Mouse (Mus musculus): ENCODE results near the gene Gpr27. TPM values are rescaled to one million over a fixed set of nuclear protein-coding genes. Genes with fewer than 3 reads are reported as not detected.

The Gpr27 gene
- polyA plus RNA-seq (2017; shearing (Covaris generic)), result not detected

GRCm38 (mm10) chr6:99692206-99692915 lies at the start of gene Gpr27:
Gene Gpr27, plus strand, starts transcription at chr6:99692679.

DNA sequence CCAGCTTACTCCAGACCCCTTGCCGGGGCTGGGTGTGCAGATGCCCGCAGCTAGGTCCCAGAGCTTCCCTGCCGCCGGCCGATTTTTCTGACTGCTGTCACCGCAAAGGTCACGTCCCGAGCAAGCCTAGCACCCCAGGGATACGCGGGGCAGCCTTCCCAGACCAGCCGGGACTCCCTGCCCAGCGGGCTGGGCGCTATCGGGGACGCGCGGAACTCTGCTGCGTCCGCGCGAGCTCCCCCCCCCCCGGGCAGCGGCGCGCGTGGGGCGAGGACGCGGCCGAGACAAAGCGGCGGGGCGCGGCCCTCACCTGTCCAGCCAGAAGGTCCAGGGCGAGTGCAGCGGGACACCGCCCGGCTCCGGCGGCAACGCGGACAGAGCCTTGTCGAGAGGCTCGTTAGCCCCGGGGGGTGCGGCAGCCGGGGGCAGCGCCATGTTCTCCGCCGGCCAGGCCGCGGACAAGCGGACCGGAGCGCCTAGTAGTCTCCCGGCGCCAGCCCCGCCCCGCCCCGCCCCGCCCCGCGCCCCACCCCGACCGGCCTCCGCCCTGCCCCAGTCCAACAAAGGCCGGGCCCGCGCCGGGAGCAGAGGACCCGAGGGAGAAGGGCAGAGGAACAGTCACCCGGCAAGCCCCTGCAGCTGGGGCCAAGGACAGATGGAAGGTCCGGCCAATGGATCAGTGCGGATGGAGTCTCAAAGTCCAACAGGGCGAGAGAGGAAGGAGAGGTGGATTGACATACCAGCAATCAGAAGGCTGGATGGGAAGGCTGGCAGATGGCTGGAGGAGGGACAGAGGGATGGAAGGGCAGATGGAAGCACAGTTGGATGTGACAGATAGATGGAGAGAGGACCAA lies 25.9 kb upstream of the Gpr27 start, which contains the start of the genes Eif4e3 and Gm20696:
Eif4e3 (minus strand) TSS at position 454 of the 854 bp plus-strand sequence.
Gm20696 (minus strand) TSS at position 480 of the 854 bp plus-strand sequence.

DNA sequence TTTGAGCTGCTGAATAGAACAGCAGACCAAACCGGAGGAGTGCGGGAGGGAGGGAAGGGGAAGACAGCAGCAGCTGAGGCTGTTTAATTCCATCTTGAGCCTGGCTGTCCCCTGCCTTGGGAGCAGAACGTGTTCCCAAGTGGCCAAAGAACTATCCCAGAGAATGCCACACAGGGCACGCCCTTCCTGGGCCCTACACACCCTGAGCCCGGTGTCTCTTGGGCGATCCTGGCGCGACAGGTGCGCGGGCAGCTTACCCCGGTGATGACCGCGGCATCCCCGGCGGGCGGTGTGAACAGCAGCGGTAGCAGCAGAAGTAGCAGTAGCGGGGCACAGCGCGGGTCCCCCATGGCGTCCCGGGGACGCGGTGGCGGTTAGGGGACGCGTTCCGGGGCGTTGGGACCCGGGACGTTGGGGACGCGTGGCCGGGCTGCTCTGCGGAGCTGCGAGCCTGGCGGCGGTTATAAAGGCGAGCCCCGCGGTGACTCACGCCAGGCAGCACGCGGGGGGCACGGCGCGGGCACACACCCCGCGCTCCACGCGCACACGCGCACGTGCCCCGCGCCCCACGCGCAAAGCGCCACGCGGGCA lies 33.6 kb downstream of the Gpr27 start, which contains the start of gene Prok2:
Prok2 (minus strand) TSS at position 422 of the 591 bp plus-strand sequence.

Other genes with a start within 250 kb of the Gpr27 start
- 470 TPM for gene Foxp1, start 170.0 kb upstream of the Gpr27 start, polyA plus RNA-seq (2017; shearing (Covaris generic))
- 33.5 TPM for gene Eif4e3, start 25.9 kb upstream of the Gpr27 start, polyA plus RNA-seq (2017; shearing (Covaris generic))
- gene Gm20696, start 25.9 kb upstream of the Gpr27 start, polyA plus RNA-seq (2017; shearing (Covaris generic)), result 20.0 TPM
- gene Prok2, start 33.7 kb downstream of the Gpr27 start, polyA plus RNA-seq (2017; shearing (Covaris generic)), result not detected

Data from CD4-positive, CD25-positive, alpha-beta regulatory T cell (primary cell).